In genomic region chr9:75528096-75528495, GRCm38 (mm10) we compare ENCODE assay signal across 13 mouse cellular contexts. TPM values are rescaled to one million over a fixed set of nuclear protein-coding genes. Genes with fewer than 3 reads are reported as not detected.
DNase-seq lines count a peak whose midpoint lies in the region; ATAC-seq and TF ChIP-seq lines count a peak whose summit lies in the region.
"Had no signal": no experiment of that assay in that cellular context is flagged by ENCODE, and none has a peak within 500 bp of the region (broad histone marks: within the 10 kb centered on the region; RNA-seq: fewer than 3 reads in every experiment).

No protein-coding gene starts in this region.

- no peaks in the 10 kb centered on the region for H3K9me3 ChIP-seq in heart, postnatal 0 days (replicated peaks; ENCODE audit: control insufficient read depth, low read length)
- H3K9me3 ChIP-seq: embryonic facial prominence, embryonic 15.5 days; forebrain, embryonic 10.5 days; hindbrain, embryonic 10.5 days had no signal

- TF ChIP-seq CTCF in heart, postnatal 0 days (IDR thresholded peaks at IDR 0.05; ENCODE audit: low read depth): no peak

- peaks cover 32% of the 10 kb centered on the region for H3K36me3 ChIP-seq in heart, postnatal 0 days (replicated peaks; ENCODE audit: control insufficient read depth, insufficient read depth, low read length)

- 0 out of 2 replicates have a peak overlapping the region, but pooled peaks have one; percentile 36 for H3K27ac ChIP-seq in heart, postnatal 0 days (ENCODE audit: low read depth)
- H3K27ac ChIP-seq: forebrain, embryonic 10.5 days; hindbrain, embryonic 10.5 days had no signal

- no peak overlapping the region for H3K4me2 ChIP-seq in heart, postnatal 0 days (ENCODE audit: low read depth, low read length)
- H3K4me2 ChIP-seq: embryonic facial prominence, embryonic 15.5 days had no signal

- ATAC-seq in heart, postnatal 0 days (ENCODE audit: insufficient read depth, low read depth): no peak

- H3K4me3 ChIP-seq in heart, postnatal 0 days (ENCODE audit: low read depth, low read length): no peak overlapping the region
- H3K4me3 ChIP-seq: embryonic facial prominence, embryonic 15.5 days; forebrain, embryonic 10.5 days; hindbrain, embryonic 10.5 days had no signal

- H3K9ac ChIP-seq in heart, postnatal 0 days (replicated peaks; ENCODE audit: low read depth, low read length): no peak overlapping the region
- H3K9ac ChIP-seq: embryonic facial prominence, embryonic 15.5 days had no signal

- DNase-seq in heart, postnatal 0 days (ENCODE audit: low spot score): no peak
- no peak for DNase-seq in heart, adult 8-10 months (ENCODE audit: low spot score)
- DNase-seq in 3T3-L1 (ENCODE audit: low read depth, low spot score) (peak; percentile 27), ES-CJ7 (ENCODE audit: low read depth, low spot score) (peak; percentile 33)
- peak; percentile 17 for DNase-seq in induced T-regulatory cell, adult 2 months (ENCODE audit: low read depth)
- DNase-seq in embryo, embryonic 11 days: no peak
- DNase-seq in layer of hippocampus, adult 8-10 months (ENCODE audit: low spot score in 2 of 2): no peak
- DNase-seq: cerebellum, adult 9-11 months; gastrocnemius, postnatal 10 days; thymus, adult 18-20 months had no signal

- H3K4me1 ChIP-seq in heart, postnatal 0 days (ENCODE audit: control insufficient read depth, insufficient read depth): peaks cover 5% of the 10 kb centered on the region; the same call in 1 of the 2 replicates
- H3K4me1 ChIP-seq: hindbrain, embryonic 10.5 days had no signal

- 96% methylated on average over 9 of the region's 9 CpGs for WGBS in heart, postnatal 0 days

- TF ChIP-seq EP300 in heart, postnatal 0 days (IDR thresholded peaks at IDR 0.05; ENCODE audit: low read depth): no peak

- no peaks in the 10 kb centered on the region for H3K27me3 ChIP-seq in heart, postnatal 0 days (ENCODE audit: control insufficient read depth, insufficient read depth, low read length)
- H3K27me3 ChIP-seq: embryonic facial prominence, embryonic 15.5 days had no signal

RNA-seq across cellular contexts. Expression of gene Tmod3, which starts 31.4 kb away (rescaled TPM):
- total RNA-seq in heart, postnatal 0 days (2014; rRNA removed; ENCODE audit: low replicate concordance): 40.8 and 58.0 TPM in 2 replicates
- polyA plus RNA-seq in heart, postnatal 0 days (2015; fragmentation: Nextera tagmentation; extraction: Ambion mirVana): 58.1 and 64.9 TPM in 2 replicates
- 10 to 100 TPM; 48.4 to 59.3 (median 58.7) TPM for total RNA-seq in heart, adult 8-10 months (2022)
- 10 to 100 TPM; 40.9 to 44.6 (median 42.9) TPM for total RNA-seq in layer of hippocampus, adult 8-10 months (2022)

Comparison
In these comparisons a context has a peak if more than half of its experiments do, and no peak if none do; other contexts are left out.
1. DNase-seq: peak in 3T3-L1 (single experiment), ES-CJ7 (single experiment) and induced T-regulatory cell, adult 2 months (single experiment); none in heart, postnatal 0 days (single experiment), heart, adult 8-10 months (single experiment), embryo, embryonic 11 days (single experiment) and layer of hippocampus, adult 8-10 months (0 of 2).